Mouse (Mus musculus): ENCODE results near the gene Elp4. TPM values are rescaled to one million over a fixed set of nuclear protein-coding genes. Genes with fewer than 3 reads are reported as not detected.
A peak's percentile ranks its signal among the peaks of the same experiment; 100 is the strongest.

The Elp4 gene
- polyA plus RNA-seq, 1 experiment from 2014 or later, result 22.0 TPM

DNA sequence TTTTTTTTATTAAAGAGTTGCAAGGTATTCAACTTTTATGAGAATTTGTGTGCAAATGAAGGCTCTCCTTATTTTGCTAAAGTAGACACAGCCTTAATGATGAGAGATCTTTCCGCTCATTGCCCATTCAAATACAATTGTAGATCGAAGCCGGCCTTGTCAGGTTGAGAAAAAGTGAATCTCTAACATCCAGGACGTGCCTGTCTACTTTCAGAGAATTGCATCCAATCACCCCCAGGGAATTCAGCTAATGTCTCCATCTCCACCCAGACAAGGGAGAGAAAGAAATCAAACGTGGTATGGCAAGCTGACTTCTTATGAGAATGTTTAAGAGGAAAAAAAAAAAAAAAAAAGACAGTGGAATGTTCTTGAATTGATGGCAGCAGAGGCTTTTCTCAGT lies 239.4 kb downstream of the Elp4 start:
- 9% methylated on average over 5 of the region's 5 CpGs for WGBS (ENCODE audit: insufficient replicate concordance)
- H3K4me3 ChIP-seq (ENCODE audit: low read depth, low read length), result no peak overlapping the region
- no peak overlapping the region for H3K4me2 ChIP-seq
- no peaks in the 10 kb centered on the region for H3K9me3 ChIP-seq (replicated peaks; ENCODE audit: control insufficient read depth, low read length)
- H3K36me3 ChIP-seq (ENCODE audit: control insufficient read depth, insufficient read depth, low read length), result no peaks in the 10 kb centered on the region
- H3K9ac ChIP-seq (ENCODE audit: low read depth, low read length), result no peak overlapping the region
- ATAC-seq (replicated peaks; ENCODE audit: insufficient number of reproducible peaks, low FRiP score, low TSS enrichment), result no peak
- H3K27me3 ChIP-seq (ENCODE audit: control insufficient read depth, insufficient read depth, low read length), result peaks cover 89% of the 10 kb centered on the region
- no peak overlapping the region for H3K27ac ChIP-seq (ENCODE audit: low read depth, low read length)
- H3K4me1 ChIP-seq (ENCODE audit: control insufficient read depth, insufficient read depth, low read length), result peaks cover 12% of the 10 kb centered on the region

GRCm38 (mm10) chr2:105663101-105663511 lies 241.3 kb downstream of the Elp4 start:
- H3K9ac ChIP-seq (ENCODE audit: low read depth, low read length), result no peak overlapping the region
- no peak overlapping the region for H3K27ac ChIP-seq (ENCODE audit: low read depth, low read length)
- H3K36me3 ChIP-seq (ENCODE audit: control insufficient read depth, insufficient read depth, low read length), result no peaks in the 10 kb centered on the region
- peaks cover 9% of the 10 kb centered on the region for H3K4me1 ChIP-seq (ENCODE audit: control insufficient read depth, insufficient read depth, low read length)
- H3K4me2 ChIP-seq, result no peak overlapping the region
- no peak overlapping the region for H3K4me3 ChIP-seq (ENCODE audit: low read depth, low read length)
- H3K27me3 ChIP-seq (ENCODE audit: control insufficient read depth, insufficient read depth, low read length), result peaks cover 89% of the 10 kb centered on the region
- ATAC-seq (replicated peaks; ENCODE audit: insufficient number of reproducible peaks, low FRiP score, low TSS enrichment), result no peak
- WGBS (ENCODE audit: insufficient replicate concordance), result 3% methylated on average over 10 of the region's 10 CpGs
- H3K9me3 ChIP-seq (replicated peaks; ENCODE audit: control insufficient read depth, low read length), result no peaks in the 10 kb centered on the region

DNA sequence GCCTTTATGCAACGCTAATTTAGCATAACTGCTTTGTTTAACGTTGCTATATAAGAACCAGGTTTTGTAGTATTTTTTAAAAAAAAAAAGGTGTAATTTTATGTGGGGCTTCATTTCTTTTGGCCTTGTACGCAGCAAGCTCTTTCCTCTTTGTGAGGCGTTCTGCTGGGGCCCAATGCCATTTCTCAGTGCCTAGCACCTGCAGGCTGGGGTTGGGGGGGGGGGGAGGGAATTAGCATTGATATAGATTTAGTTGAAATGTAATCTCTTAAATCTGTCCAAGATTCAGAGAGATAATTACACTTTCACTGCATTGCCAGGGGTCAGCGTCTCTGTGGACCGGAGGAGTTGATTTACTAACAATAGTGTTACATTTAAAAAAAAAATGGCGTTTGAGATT lies 241.8 kb downstream of the Elp4 start:
- no peak for ATAC-seq (replicated peaks; ENCODE audit: insufficient number of reproducible peaks, low FRiP score, low TSS enrichment)
- peaks cover 86% of the 10 kb centered on the region for H3K27me3 ChIP-seq (ENCODE audit: control insufficient read depth, insufficient read depth, low read length)
- peaks cover 9% of the 10 kb centered on the region for H3K4me1 ChIP-seq (ENCODE audit: control insufficient read depth, insufficient read depth, low read length)
- no peak overlapping the region for H3K4me2 ChIP-seq
- 4% methylated on average over 7 of the region's 7 CpGs for WGBS (ENCODE audit: insufficient replicate concordance)
- no peak overlapping the region for H3K9ac ChIP-seq (ENCODE audit: low read depth, low read length)
- no peaks in the 10 kb centered on the region for H3K9me3 ChIP-seq (replicated peaks; ENCODE audit: control insufficient read depth, low read length)
- no peak overlapping the region for H3K27ac ChIP-seq (ENCODE audit: low read depth, low read length)
- H3K4me3 ChIP-seq (ENCODE audit: low read depth, low read length), result no peak overlapping the region
- no peaks in the 10 kb centered on the region for H3K36me3 ChIP-seq (ENCODE audit: control insufficient read depth, insufficient read depth, low read length)

- no peaks in the 10 kb centered on the region for H3K9me3 ChIP-seq (replicated peaks; ENCODE audit: control insufficient read depth, low read length)
- H3K27ac ChIP-seq (ENCODE audit: low read depth, low read length), result no peak overlapping the region
- H3K36me3 ChIP-seq (ENCODE audit: control insufficient read depth, insufficient read depth, low read length), result no peaks in the 10 kb centered on the region
- no peak for ATAC-seq (replicated peaks; ENCODE audit: insufficient number of reproducible peaks, low FRiP score, low TSS enrichment)
- no peak overlapping the region for H3K4me3 ChIP-seq (ENCODE audit: low read depth, low read length)
- peaks cover 9% of the 10 kb centered on the region for H3K4me1 ChIP-seq (ENCODE audit: control insufficient read depth, insufficient read depth, low read length)
- H3K4me2 ChIP-seq, result no peak overlapping the region
- H3K9ac ChIP-seq (ENCODE audit: low read depth, low read length), result no peak overlapping the region
- peaks cover 86% of the 10 kb centered on the region for H3K27me3 ChIP-seq (ENCODE audit: control insufficient read depth, insufficient read depth, low read length)
- WGBS (ENCODE audit: insufficient replicate concordance), result 8% methylated on average over 16 of the region's 16 CpGs
Observed at GRCm38 (mm10) chr2:105662121-105662520, 242.2 kb downstream of the Elp4 start.

- H3K4me1 ChIP-seq (ENCODE audit: control insufficient read depth, insufficient read depth, low read length), result peaks cover 6% of the 10 kb centered on the region
- no peaks in the 10 kb centered on the region for H3K9me3 ChIP-seq (replicated peaks; ENCODE audit: control insufficient read depth, low read length)
- H3K4me3 ChIP-seq (ENCODE audit: low read depth, low read length), result no peak overlapping the region
- no peak overlapping the region for H3K27ac ChIP-seq (ENCODE audit: low read depth, low read length)
- H3K9ac ChIP-seq (ENCODE audit: low read depth, low read length), result no peak overlapping the region
- ATAC-seq (replicated peaks; ENCODE audit: insufficient number of reproducible peaks, low FRiP score, low TSS enrichment), result no peak
- WGBS (ENCODE audit: insufficient replicate concordance), result under 1% methylated on average over 18 of the region's 18 CpGs
- peaks cover 83% of the 10 kb centered on the region for H3K27me3 ChIP-seq (ENCODE audit: control insufficient read depth, insufficient read depth, low read length)
- H3K4me2 ChIP-seq, result no peak overlapping the region
- no peaks in the 10 kb centered on the region for H3K36me3 ChIP-seq (ENCODE audit: control insufficient read depth, insufficient read depth, low read length)
Observed at GRCm38 (mm10) chr2:105661623-105662066, 242.7 kb downstream of the Elp4 start.

DNA sequence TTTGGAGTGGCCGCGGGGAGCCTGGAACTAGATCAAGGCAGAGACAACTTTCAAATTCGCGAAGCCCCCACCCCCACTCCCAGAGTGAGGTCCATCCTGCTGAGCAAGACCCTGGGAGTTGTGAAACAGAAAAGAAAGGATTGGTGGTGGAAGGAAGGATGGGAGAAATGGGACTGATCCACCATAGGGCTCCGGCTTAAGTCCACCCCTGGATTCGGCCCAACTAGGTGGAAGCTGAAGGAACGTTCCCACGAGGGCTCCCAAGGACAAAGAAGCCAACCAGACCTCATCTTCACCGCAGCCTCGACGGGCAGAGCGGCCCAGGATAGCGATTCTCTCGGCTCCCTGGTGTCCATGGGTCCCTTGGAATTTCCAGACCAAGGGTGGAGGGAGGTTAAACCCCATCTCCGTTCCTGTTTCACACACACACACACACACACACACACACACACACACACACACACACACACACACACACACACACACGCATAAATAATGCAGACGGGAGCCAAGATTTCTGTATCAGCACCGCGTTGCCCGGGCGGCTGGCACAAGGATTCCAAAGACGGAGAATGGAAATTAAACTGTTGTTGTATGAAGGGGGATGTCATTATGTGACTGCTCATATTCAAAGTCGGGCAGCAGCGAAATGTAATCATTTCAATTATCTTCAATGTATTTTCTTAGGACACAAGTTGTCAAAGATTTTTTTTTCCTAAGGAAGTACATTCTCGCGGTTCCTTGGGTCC lies 243.3 kb downstream of the Elp4 start:
- Histone ChIP-seq H3K4me2 (peak overlapping the region; percentile 52), H3K27ac (ENCODE audit: low read depth, low read length) (no peak overlapping the region), H3K27me3 (ENCODE audit: control insufficient read depth, insufficient read depth, low read length) (peaks cover 77% of the 10 kb centered on the region), H3K36me3 (ENCODE audit: control insufficient read depth, insufficient read depth, low read length) (no peaks in the 10 kb centered on the region), H3K4me1 (ENCODE audit: control insufficient read depth, insufficient read depth, low read length) (peaks cover 5% of the 10 kb centered on the region; the same call in 1 of the 2 replicates), H3K9me3 (replicated peaks; ENCODE audit: control insufficient read depth, low read length) (no peaks in the 10 kb centered on the region), H3K9ac (ENCODE audit: low read depth, low read length) (no peak overlapping the region), H3K4me3 (ENCODE audit: low read depth, low read length) (peak overlapping the region; percentile 28; the same call in 1 of the 2 replicates)
- 3% methylated on average over 25 of the region's 26 CpGs for WGBS (ENCODE audit: insufficient replicate concordance)
- no peak for ATAC-seq (replicated peaks; ENCODE audit: insufficient number of reproducible peaks, low FRiP score, low TSS enrichment)

- Histone ChIP-seq H3K4me1 (ENCODE audit: control insufficient read depth, insufficient read depth, low read length) (peaks cover 5% of the 10 kb centered on the region; the same call in 1 of the 2 replicates), H3K36me3 (ENCODE audit: control insufficient read depth, insufficient read depth, low read length) (no peaks in the 10 kb centered on the region), H3K9ac (ENCODE audit: low read depth, low read length) (no peak overlapping the region), H3K27ac (ENCODE audit: low read depth, low read length) (no peak overlapping the region), H3K4me2 (peak overlapping the region; percentile 52), H3K4me3 (ENCODE audit: low read depth, low read length) (peak overlapping the region; percentile 28), H3K27me3 (ENCODE audit: control insufficient read depth, insufficient read depth, low read length) (peaks cover 75% of the 10 kb centered on the region), H3K9me3 (replicated peaks; ENCODE audit: control insufficient read depth, low read length) (no peaks in the 10 kb centered on the region)
- under 1% methylated on average over 41 of the region's 41 CpGs for WGBS (ENCODE audit: insufficient replicate concordance)
- peak; percentile 25; the same call in 1 of the 2 replicates for ATAC-seq (replicated peaks; ENCODE audit: insufficient number of reproducible peaks, low FRiP score, low TSS enrichment)
Observed at GRCm38 (mm10) chr2:105659926-105660873, 244.2 kb downstream of the Elp4 start.

- no peaks in the 10 kb centered on the region for H3K36me3 ChIP-seq (ENCODE audit: control insufficient read depth, insufficient read depth, low read length)
- ATAC-seq (replicated peaks; ENCODE audit: insufficient number of reproducible peaks, low FRiP score, low TSS enrichment), result no peak
- no peak overlapping the region for H3K27ac ChIP-seq (ENCODE audit: low read depth, low read length)
- H3K9me3 ChIP-seq (replicated peaks; ENCODE audit: control insufficient read depth, low read length), result no peaks in the 10 kb centered on the region
- H3K4me1 ChIP-seq (ENCODE audit: control insufficient read depth, insufficient read depth, low read length), result peaks cover 5% of the 10 kb centered on the region; the same call in 1 of the 2 replicates
- H3K9ac ChIP-seq (ENCODE audit: low read depth, low read length), result no peak overlapping the region
- H3K4me2 ChIP-seq, result peak overlapping the region; percentile 52
- peaks cover 66% of the 10 kb centered on the region for H3K27me3 ChIP-seq (ENCODE audit: control insufficient read depth, insufficient read depth, low read length)
- peak overlapping the region; percentile 28; the same call in 1 of the 2 replicates for H3K4me3 ChIP-seq (ENCODE audit: low read depth, low read length)
- WGBS (ENCODE audit: insufficient replicate concordance), result 10% methylated on average over 9 of the region's 9 CpGs
Observed at GRCm38 (mm10) chr2:105659350-105659749, 245.0 kb downstream of the Elp4 start.

Measured in heart, embryonic 11.5 days (tissue).